9 mouse cellular contexts compared by ENCODE assay signal in the genomic region with DNA sequence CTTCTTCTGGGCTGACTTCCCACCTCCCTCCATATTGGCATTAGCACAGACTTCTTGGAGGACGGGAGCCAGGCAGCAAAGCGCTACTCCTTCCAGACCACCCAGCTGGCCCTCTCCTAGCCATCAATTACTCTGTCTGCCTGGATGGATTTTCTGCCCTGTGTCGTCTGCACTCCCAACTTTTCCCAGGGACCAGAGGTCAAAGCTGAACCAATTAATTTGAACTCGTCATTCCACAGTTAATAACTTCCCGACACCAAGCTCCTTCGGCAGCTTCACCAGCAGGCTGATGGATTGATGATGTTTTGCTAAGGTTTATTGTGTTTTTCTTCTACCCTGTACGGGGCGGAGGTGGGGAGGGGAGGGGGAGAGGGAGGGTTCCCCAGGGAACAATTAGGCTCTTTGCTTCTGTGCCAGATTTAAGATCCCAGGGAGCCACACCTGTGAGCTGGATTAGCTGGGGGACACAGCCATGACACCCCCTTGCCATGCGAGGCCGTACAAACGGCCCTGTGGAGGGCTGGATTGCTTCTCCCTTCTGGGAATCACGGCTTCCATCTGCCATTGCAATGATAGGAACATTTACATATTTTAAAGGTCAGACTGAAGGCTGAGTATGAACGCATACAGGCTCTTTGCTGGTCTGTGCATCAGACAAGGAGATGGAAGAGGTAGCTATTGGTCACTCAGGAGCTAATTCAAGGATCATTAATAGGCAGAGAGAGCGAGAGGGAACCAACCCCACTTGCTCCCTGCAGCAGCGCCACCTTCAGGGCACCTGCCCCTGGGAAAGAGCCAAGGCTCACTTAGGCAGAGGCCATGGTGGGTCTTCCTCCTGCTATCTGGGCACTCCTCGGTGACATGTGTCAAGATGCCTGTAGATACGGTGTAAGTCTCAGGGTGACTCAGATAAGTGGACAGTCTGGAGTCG.
DNase-seq lines count a peak whose midpoint lies in the region; ATAC-seq and TF ChIP-seq lines count a peak whose summit lies in the region.
"Had no signal": no experiment of that assay in that cellular context is flagged by ENCODE, and none has a peak within 500 bp of the region (broad histone marks: within the 10 kb centered on the region; RNA-seq: fewer than 3 reads in every experiment).

No protein-coding gene starts in this region.

- no peaks in the 10 kb centered on the region for H3K36me3 ChIP-seq in intestine, postnatal 0 days (ENCODE audit: control insufficient read depth, insufficient read depth)
- H3K36me3 ChIP-seq in intestine, embryonic 16.5 days (ENCODE audit: control insufficient read depth, insufficient read depth, low read length): no peaks in the 10 kb centered on the region
- no peaks in the 10 kb centered on the region for H3K36me3 ChIP-seq in forebrain, embryonic 14.5 days (ENCODE audit: control insufficient read depth, insufficient read depth, low read length)
- H3K36me3 ChIP-seq in midbrain, embryonic 14.5 days (ENCODE audit: control insufficient read depth, insufficient read depth, low read length): no peaks in the 10 kb centered on the region
- H3K36me3 ChIP-seq: embryonic facial prominence, embryonic 13.5 days had no signal

- TF ChIP-seq POLR2A in brain, embryonic 14.5 days (IDR thresholded peaks at IDR 0.05; ENCODE audit: borderline replicate concordance, extremely low read depth, insufficient read depth, insufficient read length, poor library complexity, severe bottlenecking): no peak

- peak; percentile 63 for DNase-seq in brain, embryonic 14.5 days (ENCODE audit: low read depth)
- DNase-seq in forebrain, embryonic 14.5 days (ENCODE audit: low spot score): peak; percentile 35
- peak; percentile 68 for DNase-seq in midbrain, embryonic 14.5 days
- no peak for DNase-seq in gastrocnemius, postnatal 14 days
- DNase-seq in heart, postnatal 4 days: no peak
- DNase-seq in layer of hippocampus, adult 9-11 months: no peak

- 15% methylated on average over 18 of the region's 18 CpGs for WGBS in intestine, postnatal 0 days
- 14% methylated on average over 18 of the region's 18 CpGs for WGBS in intestine, embryonic 16.5 days
- 17% methylated on average over 18 of the region's 18 CpGs for WGBS in forebrain, embryonic 14.5 days
- WGBS in midbrain, embryonic 14.5 days: 20% methylated on average over 18 of the region's 18 CpGs

- no peaks in the 10 kb centered on the region for H3K9me3 ChIP-seq in intestine, postnatal 0 days (ENCODE audit: control insufficient read depth)
- H3K9me3 ChIP-seq in intestine, embryonic 16.5 days (ENCODE audit: control insufficient read depth, low read length): no peaks in the 10 kb centered on the region
- H3K9me3 ChIP-seq in forebrain, embryonic 14.5 days (replicated peaks; ENCODE audit: control insufficient read depth, low read length): no peaks in the 10 kb centered on the region
- H3K9me3 ChIP-seq in midbrain, embryonic 14.5 days (ENCODE audit: control insufficient read depth, low read length): no peaks in the 10 kb centered on the region
- H3K9me3 ChIP-seq: embryonic facial prominence, embryonic 13.5 days had no signal

- no peaks in the 10 kb centered on the region for H3K27me3 ChIP-seq in intestine, postnatal 0 days (replicated peaks; ENCODE audit: control insufficient read depth, insufficient read depth, low read length)
- H3K27me3 ChIP-seq in intestine, embryonic 16.5 days (replicated peaks; ENCODE audit: control insufficient read depth, insufficient read depth, low read length): no peaks in the 10 kb centered on the region
- H3K27me3 ChIP-seq in forebrain, embryonic 14.5 days (replicated peaks; ENCODE audit: control insufficient read depth, insufficient read depth, low read length): no peaks in the 10 kb centered on the region
- H3K27me3 ChIP-seq in midbrain, embryonic 14.5 days (ENCODE audit: control insufficient read depth, insufficient read depth, low read length): no peaks in the 10 kb centered on the region

- H3K9ac ChIP-seq in intestine, postnatal 0 days (ENCODE audit: low read depth, low read length): no peak overlapping the region
- no peak overlapping the region for H3K9ac ChIP-seq in intestine, embryonic 16.5 days (ENCODE audit: low read depth, low read length)
- H3K9ac ChIP-seq in forebrain, embryonic 14.5 days (ENCODE audit: low read length): no peak overlapping the region
- no peak overlapping the region for H3K9ac ChIP-seq in midbrain, embryonic 14.5 days (replicated peaks; ENCODE audit: low read length)
- H3K9ac ChIP-seq: embryonic facial prominence, embryonic 13.5 days had no signal

- no peak for ATAC-seq in intestine, postnatal 0 days
- no peak for ATAC-seq in intestine, embryonic 16.5 days
- ATAC-seq in forebrain, embryonic 14.5 days: peak; percentile 16
- ATAC-seq in midbrain, embryonic 14.5 days (ENCODE audit: low FRiP score, low TSS enrichment): peak; percentile 47; the same call in 1 of the 2 replicates

- no peaks in the 10 kb centered on the region for H3K4me1 ChIP-seq in intestine, postnatal 0 days (replicated peaks; ENCODE audit: control insufficient read depth, insufficient read depth, low read length)
- H3K4me1 ChIP-seq in intestine, embryonic 16.5 days (ENCODE audit: control insufficient read depth, insufficient read depth, low read length): peaks cover 3% of the 10 kb centered on the region; the same call in 1 of the 2 replicates
- H3K4me1 ChIP-seq in forebrain, embryonic 14.5 days (ENCODE audit: control insufficient read depth, insufficient read depth, low read length): peaks cover 26% of the 10 kb centered on the region
- peaks cover 38% of the 10 kb centered on the region for H3K4me1 ChIP-seq in midbrain, embryonic 14.5 days (ENCODE audit: control insufficient read depth, insufficient read depth, low read length)
- H3K4me1 ChIP-seq: embryonic facial prominence, embryonic 13.5 days had no signal

- H3K27ac ChIP-seq in intestine, postnatal 0 days (ENCODE audit: low read depth, low read length): no peak overlapping the region
- H3K27ac ChIP-seq in intestine, embryonic 16.5 days (ENCODE audit: low read length): no peak overlapping the region
- H3K27ac ChIP-seq in forebrain, embryonic 14.5 days (ENCODE audit: low read depth, low read length): no peak overlapping the region
- peak overlapping the region; percentile 80 for H3K27ac ChIP-seq in midbrain, embryonic 14.5 days (replicated peaks; ENCODE audit: low read depth, low read length)
- H3K27ac ChIP-seq: embryonic facial prominence, embryonic 13.5 days had no signal

- peak; percentile 41 for TF ChIP-seq CTCF in intestine, postnatal 0 days (IDR thresholded peaks at IDR 0.05; ENCODE audit: low read depth)
- TF ChIP-seq CTCF in brain, embryonic 14.5 days (IDR thresholded peaks at IDR 0.05; ENCODE audit: borderline replicate concordance, extremely low read depth, insufficient read depth, insufficient read length): peak; percentile 63

- no peak overlapping the region for H3K4me3 ChIP-seq in intestine, postnatal 0 days (ENCODE audit: low read depth, low read length)
- no peak overlapping the region for H3K4me3 ChIP-seq in intestine, embryonic 16.5 days (ENCODE audit: low read length)
- no peak overlapping the region for H3K4me3 ChIP-seq in forebrain, embryonic 14.5 days (ENCODE audit: low read depth, low read length)
- no peak overlapping the region for H3K4me3 ChIP-seq in midbrain, embryonic 14.5 days (replicated peaks; ENCODE audit: low read depth, low read length)
- H3K4me3 ChIP-seq: embryonic facial prominence, embryonic 13.5 days had no signal

- no peak overlapping the region for H3K4me2 ChIP-seq in intestine, postnatal 0 days (replicated peaks; ENCODE audit: low read depth)
- H3K4me2 ChIP-seq in intestine, embryonic 16.5 days (ENCODE audit: low read depth, low read length): no peak overlapping the region
- no peak overlapping the region for H3K4me2 ChIP-seq in forebrain, embryonic 14.5 days (ENCODE audit: low read length)
- no peak overlapping the region for H3K4me2 ChIP-seq in midbrain, embryonic 14.5 days (ENCODE audit: low read length)
- H3K4me2 ChIP-seq: embryonic facial prominence, embryonic 13.5 days had no signal

- intact Hi-C loops in gastrocnemius, postnatal 14 days (cut with DNase I; ENCODE audit: low total_unique reads): no loop called here

Comparison
In these comparisons a context has a peak if more than half of its experiments do, and no peak if none do; other contexts are left out.
1. ATAC-seq: peak in forebrain, embryonic 14.5 days (single experiment) and midbrain, embryonic 14.5 days (single experiment); none in intestine, postnatal 0 days (single experiment) and intestine, embryonic 16.5 days (single experiment).
2. DNase-seq: peak in brain, embryonic 14.5 days (single experiment), forebrain, embryonic 14.5 days (single experiment) and midbrain, embryonic 14.5 days (single experiment); none in gastrocnemius, postnatal 14 days (single experiment), heart, postnatal 4 days (single experiment) and layer of hippocampus, adult 9-11 months (single experiment).